Mouse (Mus musculus) bone marrow macrophage, adult 2 months (primary cell): Measurements from ENCODE around the gene Ska3.

Experiments used
- CTCF ChIP-seq: IDR thresholded peaks from 2 replicates; pipeline ENCODE4 v1.5.1; 2012; ENCODE audit warnings: low read depth, mild to moderate bottlenecking, low read length, moderate library complexity
- POLR2A ChIP-seq: IDR thresholded peaks from 2 replicates; pipeline ENCODE4 v1.6.1; 2012; ENCODE audit warnings: mild to moderate bottlenecking, low read depth, low read length, borderline replicate concordance

DNA sequence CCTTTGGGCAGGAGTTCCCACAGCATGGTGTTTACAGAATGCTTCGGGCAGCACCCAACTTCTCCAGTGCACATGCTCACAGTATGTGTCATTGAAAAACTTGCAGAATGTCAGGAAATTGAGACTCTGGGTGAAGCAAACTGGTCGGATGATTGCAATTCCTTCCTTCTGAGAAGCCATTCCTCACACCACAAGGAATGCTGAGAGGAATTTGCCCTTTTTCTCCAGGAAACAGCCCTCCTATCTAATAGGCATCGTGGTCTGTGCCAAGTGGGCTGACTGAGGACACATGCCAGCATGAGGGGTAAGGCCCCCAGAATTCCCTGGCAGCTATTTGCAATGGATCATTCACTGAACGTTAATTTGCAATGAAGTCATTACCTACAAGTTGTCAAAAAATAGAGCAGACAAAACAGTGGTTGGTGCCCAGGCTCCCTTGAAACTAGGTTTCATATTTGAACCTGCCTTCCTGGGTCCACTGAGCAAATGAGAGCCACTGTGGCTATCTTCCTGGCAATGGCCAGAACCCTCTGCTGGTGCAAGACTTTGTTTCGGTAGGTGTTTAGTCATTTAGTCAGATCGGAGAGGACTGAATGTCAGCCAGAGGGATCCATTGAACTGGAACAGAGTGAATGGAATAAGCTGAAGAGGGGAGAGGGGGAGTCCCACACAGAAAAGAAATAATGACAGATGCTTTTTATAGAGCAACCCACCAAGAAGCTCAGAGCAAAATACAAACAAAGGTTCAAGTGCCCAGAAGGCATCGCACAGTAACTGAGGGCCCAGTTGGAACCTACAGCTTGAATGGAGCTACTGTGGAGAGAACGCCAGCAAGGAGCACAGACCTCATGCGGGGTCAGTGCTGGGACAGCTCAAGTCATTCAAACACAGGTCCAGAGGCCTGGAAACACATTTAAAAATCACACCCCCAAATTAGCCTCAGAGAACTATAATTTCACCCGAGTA is 65.3 kb downstream of the Ska3 start:
- no peak for TF ChIP-seq CTCF
- no peak for TF ChIP-seq POLR2A
